Mouse (Mus musculus) erythroblast, embryonic 14.5 days (primary cell): ENCODE results near the gene Tmcc1. TPM values are rescaled to one million over a fixed set of nuclear protein-coding genes. Genes with fewer than 3 reads are reported as not detected.

Experiments
- H3K27me3 ChIP-seq: 2 replicates; pipeline ENCODE4 v1.6.1; 2012; ENCODE audit warnings: inconsistent platforms; ENCODE audit not compliant: control insufficient read depth
- H3K36me3 ChIP-seq: 2 replicates; pipeline ENCODE4 v1.6.1; 2012; ENCODE audit warnings: mild to moderate bottlenecking, inconsistent platforms; ENCODE audit not compliant: control insufficient read depth
- H3K4me1 ChIP-seq: 2 replicates; pipeline ENCODE4 v1.6.1; 2012; ENCODE audit warnings: inconsistent platforms; ENCODE audit not compliant: control insufficient read depth
- H3K4me3 ChIP-seq: replicated peaks from 2 replicates; pipeline ENCODE3; 2012; ENCODE audit warnings: moderate library complexity, mild to moderate bottlenecking, inconsistent platforms
- H3K9me3 ChIP-seq: 2 replicates; pipeline ENCODE4 v1.6.1; 2012; ENCODE audit warnings: low read length, inconsistent platforms, mixed read lengths; ENCODE audit not compliant: control insufficient read depth
- GATA1 ChIP-seq: IDR thresholded peaks from 2 replicates; pipeline ENCODE4 v1.6.1; 2012; ENCODE audit warnings: low read length, inconsistent platforms, mixed read lengths
- TAL1 ChIP-seq: IDR thresholded peaks from 3 replicates; pipeline ENCODE4 v1.6.1; 2012; ENCODE audit warnings: low read length, inconsistent platforms, mixed read lengths
- polyA plus RNA-seq: library from polyadenylated mRNA; stranded (reverse); fragments of >175 nt; gene quantifications from 2 replicates; pipeline ENCODE4 v1.2.3, GENCODE M21; 2012

The Tmcc1 gene
- polyA plus RNA-seq, 1 experiment, result 0.06 TPM

- Histone ChIP-seq H3K36me3 (no peaks in the 10 kb centered on the region), H3K27me3 (peaks cover 4% of the 10 kb centered on the region), H3K4me3 (no peak overlapping the region), H3K9me3 (no peaks in the 10 kb centered on the region), H3K4me1 (peaks cover 23% of the 10 kb centered on the region)
- no peak for TF ChIP-seq TAL1
- no peak for TF ChIP-seq GATA1
Observed at GRCm38 (mm10) chr6:116004069-116004468, 189.2 kb downstream of the Tmcc1 start.

DNA sequence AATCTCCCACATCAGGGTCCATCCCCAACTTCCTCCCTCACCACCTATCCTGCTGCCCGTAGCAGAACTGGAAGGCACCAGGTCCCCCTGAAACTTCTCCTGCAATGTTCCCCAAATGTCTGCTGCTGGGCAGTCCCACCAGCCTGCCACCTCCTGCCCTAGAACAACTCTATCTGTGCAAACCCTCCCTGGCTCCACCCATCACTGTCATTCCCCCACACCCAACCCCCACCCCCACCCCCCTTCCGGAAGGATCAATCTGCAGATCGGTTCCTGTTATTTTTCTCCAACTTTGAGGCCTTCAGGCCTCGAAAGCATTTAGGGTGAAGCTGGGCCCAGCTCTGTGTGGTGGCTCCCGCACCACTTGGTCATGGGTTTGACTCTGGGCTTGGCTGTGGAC is 189.8 kb downstream of the Tmcc1 start:
- TF ChIP-seq TAL1, result no peak
- no peak for TF ChIP-seq GATA1
- peaks cover 4% of the 10 kb centered on the region for H3K27me3 ChIP-seq
- H3K9me3 ChIP-seq, result no peaks in the 10 kb centered on the region
- H3K36me3 ChIP-seq, result no peaks in the 10 kb centered on the region
- peaks cover 23% of the 10 kb centered on the region for H3K4me1 ChIP-seq
- H3K4me3 ChIP-seq, result no peak overlapping the region

GRCm38 (mm10) chr6:116002311-116003104 is 190.8 kb downstream of the Tmcc1 start:
- Histone ChIP-seq H3K27me3 (peaks cover 9% of the 10 kb centered on the region), H3K4me1 (peaks cover 23% of the 10 kb centered on the region), H3K9me3 (no peaks in the 10 kb centered on the region), H3K4me3 (no peak overlapping the region), H3K36me3 (no peaks in the 10 kb centered on the region)
- TF ChIP-seq TAL1 (no peak), GATA1 (no peak)

- Histone ChIP-seq H3K4me3 (no peak overlapping the region), H3K9me3 (no peaks in the 10 kb centered on the region), H3K36me3 (no peaks in the 10 kb centered on the region), H3K4me1 (peaks cover 24% of the 10 kb centered on the region), H3K27me3 (peaks cover 20% of the 10 kb centered on the region)
- TF ChIP-seq GATA1 (no peak), TAL1 (no peak)
Observed at GRCm38 (mm10) chr6:116000851-116001250, 192.4 kb downstream of the Tmcc1 start.

DNA sequence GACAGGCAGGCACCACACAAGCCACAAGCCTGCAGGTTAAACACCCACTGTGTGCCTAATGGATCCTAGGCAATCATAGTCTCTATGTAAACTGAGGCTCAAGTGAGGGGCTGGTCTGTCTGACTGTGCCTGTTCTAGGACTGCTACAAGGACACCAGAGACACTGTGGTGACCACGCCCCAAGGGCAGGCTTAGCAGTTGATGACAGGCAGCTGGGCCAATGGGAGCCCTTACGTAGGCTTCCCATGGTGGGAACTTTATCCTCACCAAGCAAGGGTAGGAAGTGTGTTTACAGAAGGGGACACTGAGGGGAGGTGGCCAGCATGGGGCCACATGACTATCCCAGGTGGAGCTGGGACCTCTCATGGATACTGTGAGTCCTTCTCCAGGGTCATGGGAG is 194.1 kb downstream of the Tmcc1 start:
- Histone ChIP-seq H3K4me1 (peaks cover 33% of the 10 kb centered on the region), H3K36me3 (no peaks in the 10 kb centered on the region), H3K9me3 (peaks cover 4% of the 10 kb centered on the region; the same call in 1 of the 2 replicates), H3K27me3 (peaks cover 35% of the 10 kb centered on the region), H3K4me3 (no peak overlapping the region)
- no peak for TF ChIP-seq GATA1
- no peak for TF ChIP-seq TAL1

DNA sequence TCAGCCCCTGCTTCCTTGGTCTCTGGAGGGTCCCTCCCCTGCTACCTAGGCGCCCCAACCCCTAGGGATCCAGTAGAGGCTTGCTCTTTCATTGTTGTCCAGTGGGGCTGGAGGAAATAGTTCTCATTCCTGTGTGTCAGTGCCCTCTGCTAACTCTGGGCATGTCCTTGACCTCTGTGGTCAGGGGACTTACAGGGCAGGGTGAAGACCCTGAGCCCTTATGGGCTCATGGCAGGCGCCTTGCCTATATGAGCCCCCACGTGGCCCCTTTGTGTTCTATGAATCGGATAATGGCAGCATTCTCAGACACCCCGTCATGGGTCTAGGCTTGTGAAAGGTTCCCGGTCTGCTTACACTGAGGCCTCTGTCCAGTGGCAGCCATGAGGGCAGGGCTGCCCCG is 194.5 kb downstream of the Tmcc1 start:
- Histone ChIP-seq H3K9me3 (peaks cover 8% of the 10 kb centered on the region; the same call in 1 of the 2 replicates), H3K27me3 (peaks cover 40% of the 10 kb centered on the region), H3K36me3 (no peaks in the 10 kb centered on the region), H3K4me3 (no peak overlapping the region), H3K4me1 (peaks cover 33% of the 10 kb centered on the region)
- TF ChIP-seq TAL1, result no peak
- no peak for TF ChIP-seq GATA1

DNA sequence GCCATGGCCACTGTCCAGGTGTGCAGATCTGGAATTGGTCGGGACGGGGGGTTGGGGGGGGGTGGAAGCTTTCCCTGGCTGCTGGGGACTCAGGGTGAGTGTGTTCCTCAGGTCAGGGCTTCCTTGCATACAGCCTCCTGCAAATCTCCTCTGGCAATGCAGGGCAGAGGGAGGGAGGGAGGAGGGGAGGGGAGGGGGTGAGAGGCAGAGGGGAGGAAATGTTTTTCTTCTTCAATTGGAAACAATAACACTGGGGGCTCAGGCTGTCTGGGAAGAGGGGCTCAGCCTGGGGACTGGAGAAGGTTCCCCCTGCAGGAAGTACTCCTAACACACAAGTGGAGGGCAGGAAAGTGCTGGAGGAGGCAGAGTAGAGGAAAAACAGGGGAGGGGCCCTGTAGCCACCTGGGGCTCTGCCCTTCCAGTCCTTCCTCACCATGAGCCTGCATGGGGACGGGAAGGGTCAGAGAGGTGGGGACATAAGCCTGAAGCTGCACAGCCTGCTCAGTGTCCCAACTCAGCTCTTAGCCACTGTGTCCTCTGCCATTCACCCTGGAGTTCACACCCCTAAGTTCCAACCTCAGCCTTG is 195.5 kb downstream of the Tmcc1 start:
- peaks cover 35% of the 10 kb centered on the region for H3K4me1 ChIP-seq

DNA sequence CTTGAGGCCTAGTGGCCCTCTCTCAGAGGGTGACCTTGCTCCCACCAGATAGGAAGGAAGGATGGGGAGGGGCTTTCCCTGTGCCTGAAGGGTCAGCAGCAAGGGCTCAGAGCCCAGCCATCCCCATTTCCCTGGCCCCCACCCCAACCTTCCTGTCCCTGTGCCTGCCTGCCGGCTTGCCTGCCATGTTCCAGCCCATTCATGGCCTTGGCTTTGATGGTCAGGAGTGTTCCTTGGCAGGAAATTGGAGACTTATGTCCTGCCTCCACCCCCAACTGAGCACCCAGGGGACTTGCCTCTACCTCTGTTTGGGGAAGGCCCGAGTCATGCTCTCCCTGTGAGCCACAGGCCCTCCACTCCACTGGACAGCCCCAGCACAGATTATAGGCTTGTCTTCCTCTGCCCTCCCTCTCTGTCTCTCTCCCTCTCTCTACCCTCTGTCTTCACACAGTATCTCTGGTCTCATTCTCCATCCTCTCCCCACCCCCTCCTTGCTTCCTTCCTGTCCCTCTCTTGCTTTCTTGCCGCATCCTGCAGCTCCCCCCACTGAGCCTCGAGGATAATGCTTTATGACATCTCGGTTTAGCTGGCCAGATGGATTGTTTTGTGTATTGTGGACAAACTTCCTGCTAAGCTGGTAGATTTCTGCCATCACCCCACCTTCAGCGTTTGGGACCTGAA is 197.0 kb downstream of the Tmcc1 start:
- H3K36me3 ChIP-seq, result no peaks in the 10 kb centered on the region
- H3K4me1 ChIP-seq, result peaks cover 31% of the 10 kb centered on the region
- no peak overlapping the region for H3K4me3 ChIP-seq
- H3K27me3 ChIP-seq, result peaks cover 64% of the 10 kb centered on the region
- peaks cover 11% of the 10 kb centered on the region; the same call in 1 of the 2 replicates for H3K9me3 ChIP-seq
- no peak for TF ChIP-seq TAL1
- no peak for TF ChIP-seq GATA1

More for the DNA sequence above, 195.5 kb downstream of the Tmcc1 start:
- Histone ChIP-seq H3K36me3 (no peaks in the 10 kb centered on the region), H3K27me3 (peaks cover 49% of the 10 kb centered on the region), H3K9me3 (peaks cover 11% of the 10 kb centered on the region; the same call in 1 of the 2 replicates), H3K4me3 (no peak overlapping the region)
- TF ChIP-seq TAL1 (no peak), GATA1 (no peak)

- TF ChIP-seq GATA1 (no peak), TAL1 (no peak)
- Histone ChIP-seq H3K4me1 (peaks cover 31% of the 10 kb centered on the region), H3K4me3 (no peak overlapping the region)
Observed at GRCm38 (mm10) chr6:115995531-115995941, 197.8 kb downstream of the Tmcc1 start.

More at GRCm38 (mm10) chr6:115995531-115995941, 197.8 kb downstream of the Tmcc1 start:
- peaks cover 72% of the 10 kb centered on the region for H3K27me3 ChIP-seq
- H3K36me3 ChIP-seq, result no peaks in the 10 kb centered on the region
- H3K9me3 ChIP-seq, result peaks cover 11% of the 10 kb centered on the region; the same call in 1 of the 2 replicates
